Mouse (Mus musculus): ENCODE data around the gene Nadsyn1. TPM values are rescaled to one million over a fixed set of nuclear protein-coding genes. Genes with fewer than 3 reads are reported as not detected.

Gene Nadsyn1
- 0.81 and 5.3 TPM in 2 replicates for polyA plus RNA-seq (2012; ENCODE audit: low replicate concordance)

GRCm38 (mm10) chr7:143822375-143823265 is at the start of gene Nadsyn1, which contains the start of gene Dhcr7:
TSS of gene Nadsyn1 (minus strand) at chr7:143822849.
TSS of gene Dhcr7 (plus strand) at chr7:143823145.

GRCm38 (mm10) chr7:143866538-143866937 is 43.9 kb upstream of the Nadsyn1 start, which contains the start of gene Gm498:
TSS of gene Gm498 (plus strand) at chr7:143866838.

GRCm38 (mm10) chr7:143783996-143784829 is 38.4 kb downstream of the Nadsyn1 start, which contains the start of gene Mrgpre:
TSS of gene Mrgpre (minus strand) at chr7:143784500.

GRCm38 (mm10) chr7:143766893-143767292 is 55.8 kb downstream of the Nadsyn1 start, which contains the start of gene Mrgprg:
TSS of gene Mrgprg (minus strand) at chr7:143766993.

GRCm38 (mm10) chr7:143756125-143757026 is 66.3 kb downstream of the Nadsyn1 start, which contains the start of gene Osbpl5:
TSS of gene Osbpl5 (minus strand) at chr7:143756985.

Other genes with a start within 250 kb of the Nadsyn1 start
- 30.6 and 46.1 TPM in 2 replicates for gene Cars, start 222.8 kb downstream of the Nadsyn1 start, polyA plus RNA-seq (2012; ENCODE audit: low replicate concordance)
- gene Tnfrsf26, start 194.1 kb downstream of the Nadsyn1 start, polyA plus RNA-seq (2012; ENCODE audit: low replicate concordance) = 0.13 TPM in 1 of 2 replicates, not detected in the other
- 0.82 TPM in 1 of 2 replicates, not detected in the other for gene Tnfrsf22, start 173.2 kb downstream of the Nadsyn1 start, polyA plus RNA-seq (2012; ENCODE audit: low replicate concordance)
- gene Tnfrsf23, start 137.0 kb downstream of the Nadsyn1 start, polyA plus RNA-seq (2012; ENCODE audit: low replicate concordance) = 0.16 TPM in 1 of 2 replicates, not detected in the other
- gene Osbpl5, start 65.9 kb downstream of the Nadsyn1 start, polyA plus RNA-seq (2012; ENCODE audit: low replicate concordance) = 3.2 and 6.5 TPM in 2 replicates
- not detected in 2 replicates for gene Mrgprg, start 55.9 kb downstream of the Nadsyn1 start, polyA plus RNA-seq (2012; ENCODE audit: low replicate concordance)
- gene Mrgpre, start 38.3 kb downstream of the Nadsyn1 start, polyA plus RNA-seq (2012; ENCODE audit: low replicate concordance) = 2.0 and 2.7 TPM in 2 replicates
- 4.0 and 20.4 TPM in 2 replicates for gene Dhcr7, start 296 bp upstream of the Nadsyn1 start, polyA plus RNA-seq (2012; ENCODE audit: low replicate concordance)
- not detected in 2 replicates for gene Gm498, start 44.0 kb upstream of the Nadsyn1 start, polyA plus RNA-seq (2012; ENCODE audit: low replicate concordance)
- gene Shank2, start 179.1 kb upstream of the Nadsyn1 start, polyA plus RNA-seq (2012; ENCODE audit: low replicate concordance) = 0.14 TPM in 1 of 2 replicates, not detected in the other

Data from leukemia stem cell, adult 10-12 weeks (primary cell).